Mouse (Mus musculus): Measurements from ENCODE around the gene Dclk1. TPM values are rescaled to one million over a fixed set of nuclear protein-coding genes. Genes with fewer than 3 reads are reported as not detected.
"Not testable (repeated sequence)": the region's sequence is repeated elsewhere in the genome, so short reads cannot be mapped to it uniquely, and the experiment has no call there.

Gene Dclk1
- under 1 TPM; 0.12 to 0.87 TPM for polyA plus RNA-seq (2017; shearing (Covaris generic))

DNA sequence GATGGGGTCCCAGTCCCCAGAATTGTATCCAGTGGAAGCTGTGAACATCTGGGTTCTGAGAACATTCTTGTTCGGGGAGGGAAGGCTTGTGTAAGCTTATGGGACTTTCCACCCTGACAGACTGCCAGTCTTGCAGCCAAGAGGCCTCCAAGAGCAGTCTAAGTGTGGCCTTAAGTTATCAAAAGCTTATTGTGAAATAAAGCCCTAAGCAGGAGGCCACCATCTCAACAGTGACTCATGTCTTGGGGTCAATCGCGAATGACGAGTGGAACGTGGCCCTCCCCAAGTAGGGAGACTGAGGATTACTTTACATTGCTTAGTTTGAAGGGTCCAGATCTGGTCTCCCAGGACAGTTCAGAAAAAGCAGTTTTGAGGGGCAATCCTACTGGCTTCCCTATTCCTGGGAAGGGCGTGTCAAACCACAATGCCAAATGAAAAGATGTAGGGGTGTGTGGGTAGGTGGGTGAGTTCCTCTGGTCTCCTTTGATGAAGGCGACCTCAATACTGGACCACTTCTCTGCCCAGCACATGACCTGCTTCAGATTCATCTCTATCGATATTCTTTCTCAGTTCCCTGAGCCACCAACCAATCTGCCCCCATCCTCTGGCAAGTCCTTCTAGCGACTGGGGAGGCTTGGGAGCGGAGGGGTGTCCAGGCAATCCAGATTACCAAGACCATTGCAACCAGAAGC lies at the start of gene Dclk1:
TSS of gene Dclk1 (plus strand) at position 635 of the 692 bp plus-strand sequence.
- no peak for ATAC-seq

- no peak for ATAC-seq
Observed at GRCm38 (mm10) chr3:55193351-55193750, 48.8 kb upstream of the Dclk1 start.

GRCm38 (mm10) chr3:55194792-55195191 lies 47.4 kb upstream of the Dclk1 start:
- no peak for ATAC-seq

DNA sequence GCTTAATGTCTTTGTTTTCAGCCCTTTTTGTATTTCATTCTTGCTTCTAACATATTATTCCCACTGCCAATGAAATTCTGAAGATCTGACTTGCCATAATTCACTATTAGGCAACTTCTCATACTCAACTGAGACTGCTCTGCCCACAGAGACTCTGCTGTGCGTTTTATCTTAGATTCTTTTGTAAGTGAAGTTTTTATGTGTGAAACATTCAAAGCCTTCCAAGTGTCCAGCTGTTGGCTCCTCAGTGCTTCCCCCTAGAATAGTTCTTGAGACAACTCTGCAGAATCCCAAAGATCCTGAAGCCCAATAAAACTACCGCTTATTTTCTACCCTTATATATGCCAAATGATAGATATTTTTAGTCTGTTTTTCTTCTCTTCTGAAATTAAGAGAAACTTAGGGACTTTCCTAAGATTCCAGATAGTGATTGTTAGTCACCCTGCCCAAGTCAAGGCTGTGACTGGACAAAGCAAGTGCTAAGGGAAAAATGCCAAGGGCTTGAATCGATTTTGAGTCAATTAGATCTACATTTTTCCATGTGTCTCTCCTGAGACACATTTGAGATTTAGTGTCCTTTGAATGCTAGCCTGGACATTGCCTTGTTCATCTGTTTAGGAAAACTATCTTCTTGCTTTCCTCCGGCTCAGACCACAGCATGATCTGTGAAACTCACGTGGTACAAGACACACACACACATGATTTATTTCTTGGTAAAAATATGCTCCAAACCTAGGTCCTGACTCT lies 46.4 kb upstream of the Dclk1 start:
- no peak for ATAC-seq

DNA sequence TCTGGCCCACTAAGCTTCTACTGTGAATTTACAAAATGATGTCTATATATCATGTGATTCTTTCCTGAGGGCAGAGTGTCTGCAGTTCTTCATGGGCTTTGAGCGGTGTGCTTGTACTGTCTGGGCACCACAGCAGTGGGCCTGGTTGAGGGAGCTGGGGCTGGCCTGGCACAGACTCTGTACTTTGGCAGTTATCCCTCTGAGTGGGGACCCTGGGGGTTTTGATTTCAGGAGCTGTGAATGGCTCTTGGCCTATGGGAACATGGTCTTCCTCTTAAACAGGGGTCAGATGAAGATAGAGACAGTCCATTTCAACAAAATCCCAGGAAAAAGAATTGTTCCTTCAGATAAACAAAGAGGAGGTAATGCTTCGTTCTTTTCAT lies 45.8 kb upstream of the Dclk1 start:
- no peak for ATAC-seq

- ATAC-seq = not testable (repeated sequence)
Observed at GRCm38 (mm10) chr3:55203621-55204020, 38.5 kb upstream of the Dclk1 start.

- ATAC-seq = no peak
Observed at GRCm38 (mm10) chr3:55206413-55206812, 35.8 kb upstream of the Dclk1 start.

DNA sequence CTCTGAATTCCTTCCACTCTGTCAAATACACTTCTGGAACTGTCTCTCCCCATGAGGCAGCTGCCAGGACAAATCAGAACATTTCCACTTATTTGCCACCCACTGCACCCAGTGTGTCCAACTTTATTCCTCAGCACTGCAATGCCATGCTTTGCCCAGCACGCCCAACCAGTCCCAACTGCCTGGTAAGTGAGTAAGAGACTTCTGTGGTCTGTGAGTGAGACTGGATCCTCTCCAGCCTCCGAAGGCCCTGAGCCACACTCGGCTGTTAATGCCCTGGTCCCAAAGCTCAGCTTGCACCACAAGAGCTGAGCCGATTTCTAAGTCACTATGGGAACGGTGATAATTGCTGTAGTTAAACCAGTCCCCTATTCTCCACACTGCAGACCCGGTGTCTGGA lies 34.5 kb upstream of the Dclk1 start:
- no peak for ATAC-seq

GRCm38 (mm10) chr3:55212254-55212653 lies 29.9 kb upstream of the Dclk1 start:
- ATAC-seq = no peak

- no peak for ATAC-seq
Observed at GRCm38 (mm10) chr3:55213785-55214184, 28.4 kb upstream of the Dclk1 start.

DNA sequence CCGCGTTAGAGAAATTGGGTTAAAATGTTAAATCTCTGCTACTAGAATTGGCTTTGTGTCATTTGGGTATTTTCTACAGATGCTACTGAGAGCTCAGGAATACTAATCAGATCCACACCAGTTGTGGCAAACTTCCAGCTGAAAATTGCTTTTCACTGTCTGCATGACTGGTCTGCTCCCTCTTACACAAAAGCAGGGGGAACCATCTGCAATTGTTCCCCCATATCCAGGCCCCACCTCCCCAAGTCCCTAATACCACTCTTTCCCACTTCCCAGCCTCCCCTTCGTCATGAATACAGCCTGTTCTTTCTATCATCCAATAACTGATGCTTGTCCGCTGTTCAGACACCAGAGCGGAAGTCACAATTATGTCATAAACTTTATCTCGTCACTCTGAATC lies 27.8 kb upstream of the Dclk1 start:
- ATAC-seq = no peak

DNA sequence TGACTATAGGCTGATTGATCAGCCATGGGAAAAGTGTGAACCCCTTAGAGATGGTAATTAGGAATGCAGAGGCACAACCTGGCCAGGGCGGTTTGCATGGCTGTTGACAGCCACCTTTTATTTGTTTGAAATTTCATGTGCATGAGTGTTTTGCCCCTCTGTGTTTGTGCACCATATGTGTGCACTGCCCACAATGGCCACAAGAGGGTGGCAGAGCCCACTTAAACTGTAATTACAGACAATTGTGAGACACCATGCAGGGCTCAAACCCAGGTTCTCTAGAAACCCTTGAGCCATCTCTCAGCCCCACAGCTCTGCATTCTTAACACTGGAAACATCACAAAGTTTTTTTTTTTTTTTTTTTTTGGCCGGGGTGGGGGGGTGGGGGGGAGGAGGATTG lies 19.7 kb upstream of the Dclk1 start:
- no peak for ATAC-seq

DNA sequence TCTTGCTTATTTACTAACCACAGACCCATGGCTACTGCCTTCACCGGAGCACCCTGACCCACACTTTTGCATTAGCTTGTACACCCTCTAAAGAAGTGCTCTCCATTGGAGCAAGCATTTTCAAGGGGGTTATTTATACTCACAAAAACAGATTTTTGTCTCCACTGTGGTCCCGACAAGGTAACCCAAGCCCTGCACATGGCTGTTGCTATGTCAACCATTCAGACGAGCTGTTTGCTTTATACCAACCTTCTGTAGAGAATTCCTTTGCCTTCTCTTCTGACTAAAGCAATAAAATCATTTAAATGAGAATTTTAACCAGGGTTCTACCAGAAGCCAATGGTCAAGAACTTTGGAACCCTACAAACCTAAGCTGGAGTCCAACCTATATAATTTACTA lies 18.3 kb upstream of the Dclk1 start:
- ATAC-seq = no peak

DNA sequence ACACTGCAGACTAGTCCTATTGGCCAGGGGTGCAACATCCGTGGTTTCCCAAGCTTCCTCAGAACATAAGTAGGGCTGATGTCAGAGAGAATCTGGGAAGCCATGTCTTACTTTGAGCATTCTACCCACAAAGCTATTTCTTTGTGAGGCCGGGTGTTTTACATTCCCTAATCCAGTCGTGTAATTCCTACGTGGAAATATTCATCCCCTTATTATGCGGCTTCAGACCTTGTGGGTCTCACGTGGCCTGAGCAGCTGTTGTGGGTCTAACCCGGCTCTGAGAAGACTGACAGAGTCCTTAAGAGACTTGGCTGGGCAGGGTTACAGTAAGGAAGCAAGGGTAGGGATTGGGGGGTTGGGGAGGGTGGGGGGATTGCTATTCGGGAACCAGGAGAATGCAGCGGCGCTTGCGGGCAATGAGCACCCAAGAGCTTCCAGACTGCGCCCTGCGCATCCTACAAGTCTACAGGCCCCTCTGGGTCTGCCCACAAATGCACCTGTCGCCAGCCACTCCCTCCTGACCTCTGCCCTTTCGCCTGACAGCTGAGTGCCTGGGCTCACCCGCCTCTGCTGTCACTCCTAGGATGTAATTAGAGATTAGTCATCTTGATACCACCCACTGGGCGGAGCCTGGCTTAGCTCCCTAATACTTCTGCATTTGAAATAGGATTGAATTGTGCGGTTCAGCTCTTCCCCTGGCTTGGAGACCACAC lies 15.5 kb upstream of the Dclk1 start:
- ATAC-seq = no peak

GRCm38 (mm10) chr3:55227214-55227581 lies 15.0 kb upstream of the Dclk1 start:
- ATAC-seq = no peak

DNA sequence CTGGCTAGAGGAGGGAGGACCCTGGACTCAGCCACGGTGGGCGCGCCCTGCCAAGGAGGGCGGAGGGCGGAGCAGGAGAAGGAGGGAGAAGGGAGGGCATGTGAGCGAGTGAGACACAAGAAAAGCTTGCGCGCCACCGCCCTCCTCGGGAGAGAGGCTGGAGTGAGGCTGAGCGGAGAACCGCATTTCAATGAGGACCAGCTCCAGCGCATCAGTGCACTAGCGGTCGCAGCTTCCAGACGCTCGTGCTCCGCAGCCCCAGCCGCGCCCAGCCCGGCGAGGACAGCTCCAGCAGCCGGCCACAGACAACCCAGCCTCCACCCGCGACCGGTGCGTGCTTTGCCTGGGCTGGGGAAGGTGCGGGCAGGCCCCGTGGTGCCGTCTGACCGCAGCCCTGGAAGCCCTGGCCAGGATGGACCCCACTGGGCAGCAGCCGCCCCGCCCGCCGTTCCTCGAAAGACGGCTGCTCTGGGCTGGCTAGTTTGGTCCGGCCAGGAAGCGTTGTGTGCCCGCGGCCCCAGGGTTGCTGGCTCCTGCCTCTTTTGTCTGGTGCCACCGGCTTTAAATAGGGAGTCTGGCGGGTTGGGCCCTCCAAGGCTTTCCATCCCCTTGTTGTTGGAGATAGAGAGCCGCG lies 375 bp downstream of the Dclk1 start:
- no peak for ATAC-seq

- ATAC-seq = no peak
Observed at GRCm38 (mm10) chr3:55243056-55243471, 900 bp downstream of the Dclk1 start.

- ATAC-seq = no peak
Observed at GRCm38 (mm10) chr3:55244087-55244486, 1.9 kb downstream of the Dclk1 start.

GRCm38 (mm10) chr3:55246618-55247272 lies 4.6 kb downstream of the Dclk1 start:
- ATAC-seq = no peak

GRCm38 (mm10) chr3:55248048-55248447 lies 5.9 kb downstream of the Dclk1 start:
- ATAC-seq = no peak

GRCm38 (mm10) chr3:55248508-55248907 lies 6.3 kb downstream of the Dclk1 start:
- ATAC-seq = no peak

GRCm38 (mm10) chr3:55250631-55251030 lies 8.5 kb downstream of the Dclk1 start:
- ATAC-seq = no peak

GRCm38 (mm10) chr3:55260139-55260538 lies 18.0 kb downstream of the Dclk1 start:
- no peak for ATAC-seq

Data from activated CD4-positive, CD25-positive, alpha-beta regulatory T cell, adult 4 months (primary cell).